Mouse (Mus musculus): ENCODE measurements around the gene Gdap1l1.

The Gdap1l1 gene

DNA sequence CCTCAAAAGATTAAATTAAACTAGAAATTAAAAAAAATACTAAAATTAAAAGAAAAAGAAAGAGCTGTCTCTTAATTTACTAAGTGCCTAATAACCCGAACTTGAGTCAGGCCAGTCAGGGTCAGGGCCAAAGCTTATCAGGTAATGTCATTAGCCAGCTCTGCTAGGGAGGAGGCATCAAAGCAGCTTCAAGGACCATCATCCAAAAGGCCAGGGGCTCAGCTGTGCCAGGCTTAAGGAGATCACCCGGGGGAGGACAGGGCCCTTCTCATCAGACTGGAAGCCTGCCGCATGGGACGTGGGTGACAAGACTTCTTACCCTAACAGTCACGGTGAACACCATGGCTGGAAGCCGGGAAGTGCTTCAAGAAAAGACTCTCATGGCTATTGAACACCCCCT is 29.3 kb downstream of the Gdap1l1 start:
- DNase-seq = no peak

DNA sequence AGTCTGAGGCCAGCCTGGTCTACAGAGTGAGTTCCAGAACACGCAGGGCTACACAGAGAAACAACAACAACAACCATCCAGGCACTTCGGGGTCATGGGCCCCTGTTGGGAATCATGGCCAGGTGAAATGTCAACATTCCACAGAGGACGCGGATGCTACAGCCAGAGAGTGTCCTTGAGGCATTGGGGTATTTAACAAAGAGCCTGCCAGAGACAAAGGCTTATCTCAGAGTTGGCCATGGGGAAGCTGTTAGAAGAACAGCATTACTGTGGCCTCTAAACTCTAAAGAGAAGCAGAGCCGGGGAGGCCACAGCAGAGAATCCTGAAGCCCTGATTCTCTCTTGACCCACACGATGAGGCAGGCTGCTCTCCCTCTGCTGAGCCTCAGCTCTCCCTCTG is 30.6 kb downstream of the Gdap1l1 start:
- DNase-seq = no peak

DNA sequence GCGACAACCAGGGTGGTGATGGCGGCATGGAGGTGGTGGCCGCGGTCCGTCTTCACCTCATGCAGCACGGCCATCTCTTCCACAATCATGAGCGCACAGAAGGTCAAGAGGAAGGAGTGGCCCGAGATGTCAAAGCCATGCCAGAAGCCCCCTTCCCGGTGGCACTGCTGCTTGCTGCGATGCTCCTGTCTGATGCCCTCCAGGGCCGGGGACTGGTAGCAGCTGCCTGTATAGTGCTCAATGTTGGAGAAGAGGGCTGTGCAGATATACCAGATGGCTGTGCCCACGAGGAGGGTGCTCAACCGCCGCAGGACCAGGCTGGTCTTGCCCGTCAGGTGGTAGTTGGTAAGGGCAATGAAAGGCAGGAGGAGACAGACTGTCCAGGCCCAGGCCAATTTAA is 31.4 kb downstream of the Gdap1l1 start:
- DNase-seq = no peak

GRCm38 (mm10) chr2:163471136-163471535 is 32.9 kb downstream of the Gdap1l1 start:
- DNase-seq = peak in 1 of 2 experiments; percentile 22

DNA sequence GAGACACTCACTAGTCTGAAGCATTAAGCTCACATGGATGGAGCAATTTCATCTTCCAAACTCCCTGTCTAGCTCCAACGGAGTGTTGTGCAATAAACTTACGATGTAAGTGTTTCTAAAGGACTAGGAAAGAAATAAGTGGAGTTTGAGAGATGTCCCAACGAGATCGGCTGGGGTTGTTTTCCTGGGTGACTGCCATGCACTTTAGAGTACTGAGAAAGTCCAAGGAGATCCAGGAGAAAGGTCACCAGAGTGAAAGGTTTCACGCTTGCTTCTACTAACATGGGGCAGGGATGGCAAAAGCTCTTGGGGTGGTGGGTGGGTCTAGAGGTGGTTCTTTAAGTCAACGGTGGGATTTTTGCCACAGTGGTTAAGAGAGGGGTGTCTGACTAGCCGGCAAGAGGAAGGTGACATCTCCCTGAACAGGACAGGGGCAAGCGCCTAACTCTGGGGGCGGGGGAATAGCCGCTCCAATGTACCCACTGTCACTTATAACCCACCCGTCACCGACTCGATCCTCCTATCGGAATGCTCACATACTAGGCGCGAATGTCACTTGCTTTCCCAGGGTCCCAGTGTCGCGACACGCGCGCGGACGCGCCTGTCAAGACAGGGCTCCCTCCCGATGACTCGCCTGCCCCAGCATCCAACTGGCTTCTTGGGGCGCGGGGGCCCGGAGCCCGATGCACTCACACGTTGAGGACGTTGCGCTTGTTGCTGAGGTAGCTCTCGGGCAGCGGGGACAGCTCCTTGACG is 33.6 kb downstream of the Gdap1l1 start:
- peak; percentile 13 to 25 for DNase-seq

- DNase-seq = peak; percentile 98 to 99
These were observed 34.2 kb downstream of the Gdap1l1 start, which contains the start of gene Fitm2 for GRCm38 (mm10) chr2:163472466-163472851. Fitm2 (minus strand) TSS chr2:163472629.

DNA sequence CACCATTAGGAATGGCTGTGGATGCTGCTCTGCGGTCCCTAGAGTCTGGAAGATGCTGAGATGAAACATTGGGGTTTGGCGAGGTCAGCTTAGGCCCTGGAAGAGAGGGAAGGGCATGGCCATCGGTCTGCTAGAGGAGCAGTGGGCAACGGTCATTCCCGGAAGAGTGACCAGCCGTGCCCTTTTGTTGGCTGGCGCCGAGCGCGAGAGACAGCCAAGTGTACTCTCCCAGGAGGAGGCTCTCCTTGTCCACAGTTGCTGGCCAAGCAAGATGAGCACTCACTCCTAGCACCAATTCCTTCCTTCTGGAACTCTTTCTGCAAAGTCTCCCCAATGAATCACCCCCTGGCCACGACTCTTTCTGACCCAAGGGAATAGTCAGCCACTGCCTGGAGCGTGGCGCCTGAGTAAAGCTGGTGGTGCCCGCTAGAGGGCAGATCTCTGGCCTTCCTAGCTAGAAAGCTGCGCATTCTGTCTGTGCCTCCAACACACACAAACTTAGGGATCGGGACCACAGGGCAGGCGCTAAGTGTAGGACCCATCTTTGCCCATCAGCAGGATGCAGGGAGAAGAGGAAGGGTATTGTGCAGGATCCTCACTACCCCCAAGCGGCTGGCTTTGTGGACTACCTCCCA is 42.0 kb downstream of the Gdap1l1 start:
- DNase-seq = peak; percentile 36 to 42

GRCm38 (mm10) chr2:163481539-163482029 is 43.3 kb downstream of the Gdap1l1 start:
- DNase-seq = peak; percentile 23 to 29

DNA sequence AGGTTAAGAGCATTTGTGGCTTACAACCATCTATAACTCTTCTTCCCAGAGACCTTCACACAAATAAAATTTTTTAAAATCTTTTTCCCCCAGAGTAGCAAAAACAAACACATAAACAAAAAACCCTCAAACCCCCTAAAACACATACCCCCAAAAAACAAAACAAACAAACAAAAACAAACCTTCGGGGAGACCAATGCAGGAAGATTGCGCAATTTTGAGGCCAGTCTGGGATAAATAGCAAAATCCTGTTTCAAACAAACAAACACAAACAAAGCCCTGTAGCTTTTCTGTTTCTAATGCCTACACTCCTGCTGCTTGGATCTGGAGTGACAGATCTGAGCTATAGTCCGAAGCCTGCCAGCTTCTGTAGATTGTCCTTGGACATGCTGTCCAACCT is 49.1 kb downstream of the Gdap1l1 start:
- no peak for DNase-seq

DNA sequence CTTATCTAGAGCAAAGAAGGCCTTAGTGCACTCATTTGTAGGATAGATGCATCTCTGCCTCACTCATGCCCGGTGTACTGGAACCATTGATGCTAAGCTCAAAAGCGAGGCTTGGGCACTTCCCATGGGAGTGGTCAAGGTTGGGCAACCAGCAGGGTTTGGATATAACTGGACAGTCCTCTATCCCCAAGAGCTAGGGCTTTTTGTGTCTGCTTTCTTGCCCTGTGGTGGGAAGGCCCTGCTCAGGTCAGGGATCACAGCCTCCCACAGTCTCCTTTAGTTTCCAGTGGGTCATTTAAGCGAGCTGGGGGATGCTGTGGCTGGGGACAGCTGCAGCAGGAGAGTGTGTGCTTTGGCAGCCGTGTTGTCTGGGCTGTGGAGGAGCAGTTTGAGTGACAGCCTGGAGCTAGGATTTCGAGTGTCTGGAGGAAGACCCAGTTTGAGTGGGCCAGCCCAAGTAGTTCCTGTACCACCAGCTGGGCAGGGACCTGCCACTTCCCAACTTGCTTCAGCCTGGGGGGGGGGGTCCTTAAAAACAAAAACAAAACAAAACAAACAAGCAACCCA is 51.5 kb downstream of the Gdap1l1 start:
- no peak for DNase-seq

- DNase-seq = no peak
These were observed 52.4 kb downstream of the Gdap1l1 start for GRCm38 (mm10) chr2:163490656-163491055.

- DNase-seq = peak; percentile 57 to 74
These were observed 53.1 kb downstream of the Gdap1l1 start for GRCm38 (mm10) chr2:163491351-163491750.

DNA sequence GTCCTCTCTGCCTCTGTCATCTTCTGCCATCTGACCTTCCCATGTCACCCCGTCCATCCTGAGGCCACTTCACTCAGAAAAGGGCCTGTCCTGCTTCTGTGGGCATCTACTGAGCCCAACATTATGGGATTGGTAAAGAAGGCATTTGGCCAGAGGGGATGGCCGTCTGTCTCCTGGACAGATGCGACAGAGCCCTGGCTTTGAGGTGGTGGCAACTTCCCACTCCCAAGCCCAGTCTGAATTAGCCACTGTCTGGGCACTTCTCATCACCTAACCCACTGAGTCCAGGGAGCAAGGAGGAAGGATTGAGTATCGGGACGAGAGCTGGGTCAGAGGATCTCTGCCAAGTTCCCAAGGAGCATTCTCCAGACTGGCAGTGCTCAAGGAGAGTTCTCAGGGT is 53.7 kb downstream of the Gdap1l1 start, which contains the start of gene R3hdml:
Gene R3hdml (plus strand): TSS at position 301 of the 400 bp plus-strand sequence.
- DNase-seq = peak in 1 of 2 experiments; percentile 16

- DNase-seq = peak in 1 of 2 experiments; percentile 15
These were observed 54.8 kb downstream of the Gdap1l1 start for GRCm38 (mm10) chr2:163493031-163493430.

DNA sequence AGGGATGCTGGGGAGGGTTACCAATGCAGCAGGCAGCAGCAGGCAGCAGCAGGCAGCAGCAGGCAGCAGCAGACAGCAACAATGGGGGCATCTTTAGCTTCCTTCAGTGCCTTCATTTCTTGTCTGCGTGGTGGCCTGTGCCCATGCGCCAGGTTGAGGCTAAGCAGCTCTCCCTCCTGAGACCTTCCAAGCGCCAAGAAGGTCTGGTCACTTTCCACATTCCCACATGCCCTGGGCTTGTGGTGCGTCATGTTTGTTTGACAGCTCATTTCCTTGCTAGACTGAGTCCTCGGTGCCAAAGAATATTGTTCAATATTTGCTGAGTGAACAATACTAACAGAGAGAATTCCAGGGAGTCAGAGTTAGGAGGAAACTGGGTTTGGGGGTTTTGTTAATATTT is 55.7 kb downstream of the Gdap1l1 start:
- DNase-seq = peak; percentile 79

- DNase-seq = no peak
These were observed 56.2 kb downstream of the Gdap1l1 start for GRCm38 (mm10) chr2:163494456-163494855.

DNA sequence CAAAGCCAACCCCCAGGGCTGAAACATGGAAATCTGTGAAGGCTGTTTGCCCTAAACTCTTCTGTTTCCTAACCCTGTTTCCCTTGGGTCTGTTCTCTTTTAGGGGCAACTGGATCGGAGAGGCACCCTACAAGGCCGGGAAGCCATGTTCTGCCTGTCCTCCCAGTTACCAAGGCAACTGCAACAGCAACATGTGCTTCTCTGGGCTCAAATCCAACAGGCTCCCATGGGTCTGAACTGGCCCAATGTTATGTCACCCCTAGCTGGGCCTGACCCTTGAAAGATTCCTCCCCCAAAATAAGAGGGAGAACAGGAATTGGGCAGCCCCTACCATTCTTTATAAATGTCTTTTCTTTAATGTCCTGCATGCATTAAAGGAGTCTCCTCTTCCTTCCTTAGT is 63.9 kb downstream of the Gdap1l1 start:
- peak; percentile 51 to 65 for DNase-seq

- DNase-seq = no peak
These were observed 64.9 kb downstream of the Gdap1l1 start for GRCm38 (mm10) chr2:163503191-163503590.
